Mouse (Mus musculus) adrenal gland, postnatal 25 days (tissue): ENCODE results near the gene Anxa1. TPM values are rescaled to one million over a fixed set of nuclear protein-coding genes. Genes with fewer than 3 reads are reported as not detected.

ENCODE experiments used
- DNase-seq: peaks from one replicate; pipeline ENCODE4 v3.0.0; 2021; ENCODE audit warnings: mixed read lengths
- long read RNA-seq: library from polyadenylated mRNA; stranded (forward); transcript quantifications from one replicate; pipeline ENCODE4 v2.0.0, GENCODE M21; 2021
- total RNA-seq: library from RNA; stranded (reverse); gene quantifications from 2 replicates; pipeline ENCODE4 v1.2.3, GENCODE M21; 2021

The Anxa1 gene
- 10.7 and 11.4 TPM in 2 replicates for total RNA-seq
- long read RNA-seq, transcript Anxa1-201 (13 exons, 1,674 nt): major isoform, 24 of 25 reads
- long read RNA-seq, partial matches to known transcripts: 0 of 25 reads
- long read RNA-seq, other reads (novel, unspliced or antisense): 1 of 25 reads

GRCm38 (mm10) chr19:20390455-20390994, at the start of gene Anxa1:
Gene Anxa1, minus strand, starts transcription at chr19:20390944.
- DNase-seq: no peak

GRCm38 (mm10) chr19:20437043-20437442, 46.3 kb upstream of the Anxa1 start:
- peak; percentile 2 for DNase-seq

- DNase-seq: peak; percentile 62
Measured at GRCm38 (mm10) chr19:20434541-20434940, 43.8 kb upstream of the Anxa1 start.

- DNase-seq: no peak
Measured at GRCm38 (mm10) chr19:20433966-20434365, 43.2 kb upstream of the Anxa1 start.

GRCm38 (mm10) chr19:20426443-20427161, 35.9 kb upstream of the Anxa1 start:
- no peak for DNase-seq

GRCm38 (mm10) chr19:20411276-20411675, 20.5 kb upstream of the Anxa1 start:
- DNase-seq: no peak

- no peak for DNase-seq
Measured at GRCm38 (mm10) chr19:20409541-20410528, 19.1 kb upstream of the Anxa1 start.

- no peak for DNase-seq
Measured at GRCm38 (mm10) chr19:20406475-20406874, 15.7 kb upstream of the Anxa1 start.

- no peak for DNase-seq
Measured at GRCm38 (mm10) chr19:20405015-20405414, 14.3 kb upstream of the Anxa1 start.

GRCm38 (mm10) chr19:20403740-20404139, 13.0 kb upstream of the Anxa1 start:
- no peak for DNase-seq

- DNase-seq: no peak
Measured at GRCm38 (mm10) chr19:20403219-20403618, 12.5 kb upstream of the Anxa1 start.

GRCm38 (mm10) chr19:20402516-20403200, 11.9 kb upstream of the Anxa1 start:
- DNase-seq: no peak

- DNase-seq: no peak
Measured at GRCm38 (mm10) chr19:20401961-20402360, 11.2 kb upstream of the Anxa1 start.

- no peak for DNase-seq
Measured at GRCm38 (mm10) chr19:20399187-20399586, 8.4 kb upstream of the Anxa1 start.

- no peak for DNase-seq
Measured at GRCm38 (mm10) chr19:20397092-20397491, 6.3 kb upstream of the Anxa1 start.

GRCm38 (mm10) chr19:20393556-20394274, 3.0 kb upstream of the Anxa1 start:
- no peak for DNase-seq

- DNase-seq: no peak
Measured at GRCm38 (mm10) chr19:20389723-20390122, 1.0 kb downstream of the Anxa1 start.

GRCm38 (mm10) chr19:20389245-20389644, 1.5 kb downstream of the Anxa1 start:
- DNase-seq: no peak

- DNase-seq: no peak
Measured at GRCm38 (mm10) chr19:20388276-20388675, 2.5 kb downstream of the Anxa1 start.

GRCm38 (mm10) chr19:20386296-20386695, 4.4 kb downstream of the Anxa1 start:
- no peak for DNase-seq

GRCm38 (mm10) chr19:20385645-20386044, 5.1 kb downstream of the Anxa1 start:
- DNase-seq: no peak
